Mouse (Mus musculus) myocyte (in vitro differentiated cells): ENCODE results near the gene Krtap8-1. TPM values are rescaled to one million over a fixed set of nuclear protein-coding genes. Genes with fewer than 3 reads are reported as not detected.

Experiments
- H3K27me3 ChIP-seq: one replicate; pipeline ENCODE4 v1.6.1; 2011; ENCODE audit not compliant: control insufficient read depth, insufficient read depth, insufficient read length
- H3K36me3 ChIP-seq: one replicate; pipeline ENCODE4 v1.6.1; 2011; ENCODE audit not compliant: control insufficient read depth, insufficient read depth
- H3K4me2 ChIP-seq: one replicate; pipeline ENCODE4 v1.6.1; 2011; ENCODE audit warnings: low read depth, control low read depth
- H3K4me3 ChIP-seq: one replicate; pipeline ENCODE4 v1.5.1; 2011; ENCODE audit warnings: mild to moderate bottlenecking, control low read depth, moderate library complexity
- H3K79me2 ChIP-seq: one replicate; pipeline ENCODE4 v1.6.1; 2011; ENCODE audit not compliant: control insufficient read depth, insufficient read depth
- H3ac ChIP-seq: one replicate; pipeline ENCODE4 v1.6.1; 2011; ENCODE audit not compliant: control insufficient read depth, insufficient read length
- CEBPB ChIP-seq: IDR thresholded peaks from 2 replicates; pipeline ENCODE4 v1.6.1; 2011; ENCODE audit warnings: mild to moderate bottlenecking, moderate library complexity; ENCODE audit not compliant: poor library complexity, insufficient read depth, severe bottlenecking
- E2F4 ChIP-seq: IDR thresholded peaks from one replicate; pipeline ENCODE4 v1.6.1; 2011; ENCODE audit warnings: mild to moderate bottlenecking, control low read depth, moderate library complexity; ENCODE audit not compliant: insufficient read depth
- MAX ChIP-seq: IDR thresholded peaks from one replicate; pipeline ENCODE4 v1.6.1; 2011; ENCODE audit warnings: low read depth, mild to moderate bottlenecking, control low read depth
- MYOD1 ChIP-seq, 3 experiments: IDR thresholded peaks; one replicate each; pipeline ENCODE4 v1.6.1; 2011; ENCODE audit warnings: control low read depth in 2 of 3, low read depth in 2 of 3, mild to moderate bottlenecking in 2 of 3, moderate library complexity in 1 of 3; ENCODE audit not compliant: insufficient read length in 2 of 3, control insufficient read depth in 1 of 3
- MYOG ChIP-seq, 3 experiments: IDR thresholded peaks; one replicate each; pipeline ENCODE4 v1.6.1; 2011; ENCODE audit warnings: control low read depth in 2 of 3, low read depth in 2 of 3, mild to moderate bottlenecking in 2 of 3; ENCODE audit not compliant: insufficient read length in 2 of 3, control insufficient read depth in 1 of 3, insufficient read depth in 1 of 3
- POLR2A ChIP-seq: IDR thresholded peaks from one replicate; pipeline ENCODE4 v1.6.1; 2011; ENCODE audit warnings: low read depth, mild to moderate bottlenecking, control low read depth, moderate library complexity; ENCODE audit not compliant: insufficient read length
- POLR2AphosphoS2 ChIP-seq: IDR thresholded peaks from one replicate; pipeline ENCODE4 v1.6.1; 2011; ENCODE audit warnings: low read depth, control low read depth; ENCODE audit not compliant: insufficient read length
- REST ChIP-seq: IDR thresholded peaks from one replicate; pipeline ENCODE4 v1.6.1; 2011; ENCODE audit warnings: mild to moderate bottlenecking, control low read depth, moderate library complexity; ENCODE audit not compliant: insufficient read depth, insufficient read length
- SRF ChIP-seq: IDR thresholded peaks from one replicate; pipeline ENCODE4 v1.6.1; 2011; ENCODE audit warnings: low read depth; ENCODE audit not compliant: control insufficient read depth, insufficient read length
- TCF12 ChIP-seq: IDR thresholded peaks from one replicate; pipeline ENCODE4 v1.6.1; 2011; ENCODE audit warnings: mild to moderate bottlenecking, control low read depth; ENCODE audit not compliant: poor library complexity, insufficient read depth, severe bottlenecking
- TCF3 ChIP-seq: IDR thresholded peaks from one replicate; pipeline ENCODE4 v1.6.1; 2011; ENCODE audit warnings: low read depth, control low read depth; ENCODE audit not compliant: insufficient read length
- USF1 ChIP-seq: IDR thresholded peaks from one replicate; pipeline ENCODE4 v1.6.1; 2011; ENCODE audit warnings: low read depth, mild to moderate bottlenecking, control low read depth, moderate library complexity
- polyA plus RNA-seq: library from polyadenylated mRNA; unstranded; fragments of >200 nt; fragmentation: generic; extraction: Trizol; gene quantifications from one replicate; pipeline ENCODE4 v1.2.1, GENCODE M21; 2012; ENCODE audit warnings: missing spikeins

Krtap8-1 gene
- polyA plus RNA-seq, 1 experiment = not detected

- H3K4me3 ChIP-seq = no peak overlapping the region
- H3K4me2 ChIP-seq = peak overlapping the region; percentile 18
- H3ac ChIP-seq = no peak overlapping the region
- no peaks in the 10 kb centered on the region for H3K36me3 ChIP-seq
- TF ChIP-seq E2F4 = no peak
- TF ChIP-seq MYOG (IDR thresholded peaks at IDR 0.05; ENCODE audit: control insufficient read depth in 1 of 3, insufficient read depth in 1 of 3, insufficient read length in 2 of 3, low read depth in 2 of 3) = no peak
- no peak for TF ChIP-seq MAX
- TF ChIP-seq TCF3 = no peak
- TF ChIP-seq REST = no peak
- TF ChIP-seq POLR2A = no peak
- no peak for TF ChIP-seq SRF
- TF ChIP-seq POLR2AphosphoS2 = no peak
- no peak for TF ChIP-seq CEBPB
- TF ChIP-seq TCF12 = no peak
- no peak for TF ChIP-seq USF1
- no peak for TF ChIP-seq MYOD1 (IDR thresholded peaks at IDR 0.05; ENCODE audit: control insufficient read depth in 1 of 3, insufficient read length in 2 of 3, low read depth in 2 of 3)
- no peaks in the 10 kb centered on the region for H3K27me3 ChIP-seq
- no peaks in the 10 kb centered on the region for H3K79me2 ChIP-seq
These were observed 26.6 kb downstream of the Krtap8-1 start for GRCm38 (mm10) chr16:89461189-89461588.

Other genes with a start within 250 kb of the Krtap8-1 start
- gene Krtap21-1, start 84.1 kb downstream of the Krtap8-1 start, polyA plus RNA-seq = not detected
- gene Krtap6-2, start 67.8 kb downstream of the Krtap8-1 start, polyA plus RNA-seq = not detected
- not detected for gene Krtap7-1, start 20.4 kb upstream of the Krtap8-1 start, polyA plus RNA-seq
- gene Krtap11-1, start 83.2 kb upstream of the Krtap8-1 start, polyA plus RNA-seq = not detected